Mouse (Mus musculus) midbrain, embryonic 15.5 days (tissue): ENCODE results near the gene Ajm1. TPM values are rescaled to one million over a fixed set of nuclear protein-coding genes. Genes with fewer than 3 reads are reported as not detected.

Experiments used
- ATAC-seq: fragments of 200-750 bp; cut with Nextera tagmentation; replicated peaks from 2 replicates; pipeline ENCODE4 v1.8.0; 2017; ENCODE audit warnings: moderate TSS enrichment
- H3K27ac ChIP-seq: fragments of 300-500 bp; sonication (generic); 2 replicates; pipeline ENCODE4 v1.5.1; 2015; ENCODE audit warnings: mild to moderate bottlenecking, inconsistent platforms
- H3K27me3 ChIP-seq: fragments of 300-500 bp; sonication (generic); replicated peaks from 2 replicates; pipeline ENCODE4 v1.6.1; 2015; ENCODE audit warnings: inconsistent platforms
- H3K36me3 ChIP-seq: fragments of 300-500 bp; sonication (generic); replicated peaks from 2 replicates; pipeline ENCODE4 v1.6.1; 2015; ENCODE audit warnings: inconsistent platforms
- H3K4me1 ChIP-seq: fragments of 300-500 bp; sonication (generic); 2 replicates; pipeline ENCODE4 v1.6.1; 2015; ENCODE audit warnings: inconsistent platforms
- H3K4me2 ChIP-seq: fragments of 300-500 bp; sonication (generic); 2 replicates; pipeline ENCODE4 v1.6.1; 2015; ENCODE audit warnings: inconsistent platforms, mild to moderate bottlenecking, moderate library complexity
- H3K4me3 ChIP-seq: fragments of 300-500 bp; sonication (generic); 2 replicates; pipeline ENCODE4 v1.5.1; 2015; ENCODE audit warnings: mild to moderate bottlenecking, inconsistent platforms
- H3K9ac ChIP-seq: fragments of 300-500 bp; sonication (generic); 2 replicates; pipeline ENCODE4 v1.6.1; 2015; ENCODE audit warnings: mild to moderate bottlenecking, inconsistent platforms
- H3K9me3 ChIP-seq: fragments of 300-500 bp; sonication (generic); 2 replicates; pipeline ENCODE4 v1.6.1; 2016; ENCODE audit warnings: inconsistent platforms
- WGBS: fragments of 180-500 bp; shearing (Covaris S2); methylation state at CpG from one replicate; pipeline ENCODE4 v1.1.7; 2015; ENCODE audit warnings: mixed read lengths; 5-methylcytosine and 5-hydroxymethylcytosine counted together
- polyA plus RNA-seq: library from polyadenylated mRNA; unstranded; fragments of >200 nt; fragmentation: Nextera tagmentation; extraction: Ambion mirVana; gene quantifications from 2 replicates; pipeline ENCODE4 v1.2.1, GENCODE M21; 2015

Gene Ajm1
- polyA plus RNA-seq, 1 experiment from 2014 or later = 14.1 TPM

GRCm38 (mm10) chr2:25582466-25583119 lies 1.0 kb upstream of the Ajm1 start:
- Histone ChIP-seq H3K27ac (no peak overlapping the region), H3K36me3 (peaks cover 16% of the 10 kb centered on the region; the same call in 1 of the 2 replicates), H3K4me1 (peaks cover 49% of the 10 kb centered on the region), H3K9me3 (no peaks in the 10 kb centered on the region), H3K4me3 (no peak overlapping the region), H3K4me2 (no peak overlapping the region), H3K27me3 (peaks cover 31% of the 10 kb centered on the region), H3K9ac (no peak overlapping the region)
- peak; percentile 41; the same call in 1 of the 2 replicates for ATAC-seq
- WGBS = 56% methylated on average over 12 of the region's 12 CpGs

GRCm38 (mm10) chr2:25581901-25582301 lies 344 bp upstream of the Ajm1 start:
- Histone ChIP-seq H3K36me3 (peaks cover 13% of the 10 kb centered on the region; the same call in 1 of the 2 replicates), H3K9me3 (no peaks in the 10 kb centered on the region), H3K9ac (no peak overlapping the region), H3K27ac (no peak overlapping the region), H3K4me3 (no peak overlapping the region; the same call in 1 of the 2 replicates), H3K4me1 (peaks cover 56% of the 10 kb centered on the region), H3K4me2 (peak overlapping the region; percentile 71; the same call in 1 of the 2 replicates), H3K27me3 (peaks cover 38% of the 10 kb centered on the region)
- ATAC-seq = no peak
- 33% methylated on average over 6 of the region's 6 CpGs for WGBS

GRCm38 (mm10) chr2:25580621-25581101 lies 896 bp downstream of the Ajm1 start:
- Histone ChIP-seq H3K4me1 (peaks cover 60% of the 10 kb centered on the region), H3K27ac (no peak overlapping the region), H3K4me3 (peak overlapping the region; percentile 49), H3K36me3 (peaks cover 9% of the 10 kb centered on the region; the same call in 1 of the 2 replicates), H3K27me3 (peaks cover 49% of the 10 kb centered on the region), H3K4me2 (peak overlapping the region; percentile 71), H3K9ac (peak overlapping the region; percentile 48), H3K9me3 (no peaks in the 10 kb centered on the region)
- WGBS = 33% methylated on average over 6 of the region's 6 CpGs
- no peak for ATAC-seq

DNA sequence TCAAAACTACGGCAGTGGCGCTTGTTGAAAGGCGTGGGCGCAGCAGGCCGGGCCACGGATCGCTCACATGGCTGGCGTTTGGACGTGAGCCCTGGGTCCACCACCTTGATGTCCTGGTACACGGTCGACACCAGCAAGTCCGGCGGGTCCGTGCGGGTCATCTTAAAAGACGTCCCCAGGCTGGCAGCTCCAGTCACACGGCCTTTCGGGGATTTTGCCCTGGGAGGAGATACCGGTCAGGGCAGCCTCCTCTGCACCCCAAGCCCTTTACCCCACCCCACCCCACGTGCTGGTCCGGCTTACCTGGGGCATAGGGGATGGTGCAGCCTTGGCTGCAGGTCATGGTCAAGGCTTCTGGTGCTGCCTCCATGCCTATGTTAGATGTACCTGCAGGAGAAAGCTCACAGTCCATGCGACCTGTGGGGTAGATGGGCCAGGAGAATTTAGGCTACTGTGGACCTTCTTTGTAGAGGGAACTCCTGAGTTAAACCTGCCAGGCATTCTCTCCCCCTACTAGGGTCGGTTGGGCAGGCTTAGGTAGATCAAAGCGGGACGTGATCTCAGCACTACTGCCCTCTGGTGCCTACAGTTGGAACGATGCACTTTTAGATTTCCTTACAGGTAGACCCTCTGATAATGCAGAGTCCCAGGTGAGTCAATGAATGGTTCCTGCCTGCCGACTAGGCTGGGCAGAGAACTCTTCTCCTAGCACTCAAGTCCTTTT lies 1.7 kb downstream of the Ajm1 start:
- Histone ChIP-seq H3K4me1 (peaks cover 65% of the 10 kb centered on the region), H3K27me3 (peaks cover 49% of the 10 kb centered on the region), H3K9ac (no peak overlapping the region), H3K9me3 (no peaks in the 10 kb centered on the region), H3K4me2 (peak overlapping the region; percentile 71), H3K4me3 (peak overlapping the region; percentile 49; the same call in 1 of the 2 replicates), H3K36me3 (peaks cover 2% of the 10 kb centered on the region; the same call in 1 of the 2 replicates), H3K27ac (no peak overlapping the region)
- WGBS = 9% methylated on average over 27 of the region's 27 CpGs
- ATAC-seq = no peak

GRCm38 (mm10) chr2:25578796-25579736 lies 2.5 kb downstream of the Ajm1 start:
- ATAC-seq = no peak
- Histone ChIP-seq H3K9ac (no peak overlapping the region), H3K4me2 (peak overlapping the region; percentile 71), H3K9me3 (no peaks in the 10 kb centered on the region), H3K4me1 (peaks cover 66% of the 10 kb centered on the region), H3K27ac (no peak overlapping the region), H3K36me3 (no peaks in the 10 kb centered on the region; the same call in 1 of the 2 replicates), H3K27me3 (peaks cover 49% of the 10 kb centered on the region), H3K4me3 (0 out of 2 replicates have a peak overlapping the region, but pooled peaks have one; percentile 2)
- 9% methylated on average over 77 of the region's 77 CpGs for WGBS

DNA sequence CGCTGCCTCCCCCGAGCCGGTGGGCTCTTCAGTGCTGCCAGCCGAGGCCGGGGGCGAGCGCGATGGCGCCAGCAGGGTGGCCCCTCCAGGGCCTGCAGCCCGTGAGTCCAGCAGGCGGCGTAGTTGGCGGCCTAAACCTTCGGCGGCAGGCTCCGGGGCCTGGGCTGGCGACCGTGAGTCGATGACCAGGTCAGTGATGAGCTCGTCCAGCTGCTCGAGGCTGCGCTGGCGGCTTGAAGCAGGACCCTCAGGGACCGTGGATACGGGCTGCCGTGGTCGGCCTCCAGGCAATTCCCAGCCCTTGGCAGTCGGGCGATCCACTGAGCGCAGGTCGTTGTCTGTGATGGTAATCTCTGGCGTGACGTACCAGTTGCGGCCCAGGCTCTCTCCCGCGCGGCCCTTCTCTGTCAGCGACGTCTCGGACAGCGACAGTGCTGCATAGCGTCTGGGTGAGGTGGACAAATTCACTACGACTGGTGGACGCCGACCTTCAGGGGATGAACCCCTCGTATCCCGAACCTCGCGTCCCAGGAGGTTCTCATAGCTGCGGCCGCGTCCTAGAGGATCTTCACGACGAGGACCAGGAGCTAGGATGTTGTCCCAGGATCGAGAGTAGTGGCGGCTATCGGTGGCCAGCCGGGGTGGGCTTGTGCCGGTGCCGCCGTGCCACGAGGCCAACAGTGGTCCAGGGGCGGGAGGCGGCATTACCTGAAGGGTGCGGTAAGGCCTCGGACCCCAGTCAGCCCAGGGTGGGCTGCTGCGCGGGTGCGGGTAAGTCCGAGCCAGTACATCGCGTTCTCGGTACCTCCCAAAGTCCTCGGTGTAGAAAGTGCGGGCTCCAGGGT lies 3.4 kb downstream of the Ajm1 start:
- 12% methylated on average over 75 of the region's 75 CpGs for WGBS
- H3K27me3 ChIP-seq = peaks cover 49% of the 10 kb centered on the region

GRCm38 (mm10) chr2:25576965-25577891 lies 4.3 kb downstream of the Ajm1 start:
- H3K9me3 ChIP-seq = no peaks in the 10 kb centered on the region
- peaks cover 74% of the 10 kb centered on the region for H3K4me1 ChIP-seq
- 18% methylated on average over 92 of the region's 92 CpGs for WGBS
- H3K27ac ChIP-seq = no peak overlapping the region
- H3K27me3 ChIP-seq = peaks cover 49% of the 10 kb centered on the region
- no peaks in the 10 kb centered on the region for H3K36me3 ChIP-seq
- no peak overlapping the region for H3K9ac ChIP-seq
- H3K4me3 ChIP-seq = peak overlapping the region; percentile 17; the same call in 1 of the 2 replicates
- ATAC-seq = no peak
- H3K4me2 ChIP-seq = peak overlapping the region; percentile 31; the same call in 1 of the 2 replicates

More for the DNA sequence above, 3.4 kb downstream of the Ajm1 start:
- no peak for ATAC-seq
- no peak overlapping the region for H3K9ac ChIP-seq
- peak overlapping the region; percentile 31 for H3K4me2 ChIP-seq
- H3K4me3 ChIP-seq = peak overlapping the region; percentile 17; the same call in 1 of the 2 replicates
- peaks cover 75% of the 10 kb centered on the region for H3K4me1 ChIP-seq
- H3K36me3 ChIP-seq = no peaks in the 10 kb centered on the region
- H3K27ac ChIP-seq = no peak overlapping the region
- no peaks in the 10 kb centered on the region for H3K9me3 ChIP-seq

- no peaks in the 10 kb centered on the region for H3K36me3 ChIP-seq
- peaks cover 49% of the 10 kb centered on the region for H3K27me3 ChIP-seq
- ATAC-seq = no peak
- H3K9me3 ChIP-seq = no peaks in the 10 kb centered on the region
- H3K4me2 ChIP-seq = peak overlapping the region; percentile 89
- no peak overlapping the region for H3K27ac ChIP-seq
- no peak overlapping the region for H3K9ac ChIP-seq
- 66% methylated on average over 16 of the region's 16 CpGs for WGBS
- H3K4me1 ChIP-seq = peaks cover 68% of the 10 kb centered on the region
- H3K4me3 ChIP-seq = peak overlapping the region; percentile 54; the same call in 1 of the 2 replicates
Observed at GRCm38 (mm10) chr2:25576028-25576850, 5.3 kb downstream of the Ajm1 start.

DNA sequence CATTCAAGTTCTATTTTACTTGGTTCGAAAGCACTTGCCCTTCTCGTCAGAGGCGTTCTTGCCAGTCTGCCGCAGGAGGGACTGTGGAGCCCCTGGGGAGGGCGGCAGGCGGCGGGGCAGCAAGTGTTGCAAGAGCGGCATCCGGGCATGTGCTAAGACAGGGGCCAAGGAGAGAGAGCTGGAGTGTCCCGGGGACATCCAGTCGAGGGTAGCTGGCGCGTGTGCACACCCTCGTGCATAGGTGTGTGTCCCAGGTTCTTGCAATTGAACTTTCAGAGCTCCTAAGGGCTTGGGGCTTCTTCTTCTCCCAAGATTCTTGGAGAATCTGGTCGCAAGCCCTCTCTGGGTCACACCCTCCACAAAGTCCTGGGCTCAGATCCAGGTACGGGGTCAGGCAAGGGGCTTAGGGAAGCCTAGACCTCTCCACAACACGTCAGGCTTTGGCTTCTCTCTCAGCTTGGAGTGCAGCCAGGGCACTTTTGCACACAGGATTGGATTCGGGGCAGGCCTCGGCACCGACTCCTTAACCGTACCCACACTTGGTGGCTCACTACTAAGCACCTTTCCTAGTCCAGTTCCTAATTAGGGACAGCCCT lies 6.0 kb downstream of the Ajm1 start:
- Histone ChIP-seq H3K27me3 (peaks cover 47% of the 10 kb centered on the region), H3K9ac (peak overlapping the region; percentile 43), H3K4me2 (peak overlapping the region; percentile 89), H3K4me3 (peak overlapping the region; percentile 54), H3K27ac (peak overlapping the region; percentile 89), H3K4me1 (peaks cover 61% of the 10 kb centered on the region), H3K9me3 (no peaks in the 10 kb centered on the region), H3K36me3 (no peaks in the 10 kb centered on the region)
- 14% methylated on average over 21 of the region's 21 CpGs for WGBS
- ATAC-seq = no peak
